Mouse (Mus musculus): ENCODE measurements around the gene 1700042G07Rik. TPM values are rescaled to one million over a fixed set of nuclear protein-coding genes. Genes with fewer than 3 reads are reported as not detected.
"Not testable (repeated sequence)": the region's sequence is repeated elsewhere in the genome, so short reads cannot be mapped to it uniquely, and the experiment has no call there.

The 1700042G07Rik gene
- polyA plus RNA-seq, 1 experiment from 2014 or later: not detected

DNA sequence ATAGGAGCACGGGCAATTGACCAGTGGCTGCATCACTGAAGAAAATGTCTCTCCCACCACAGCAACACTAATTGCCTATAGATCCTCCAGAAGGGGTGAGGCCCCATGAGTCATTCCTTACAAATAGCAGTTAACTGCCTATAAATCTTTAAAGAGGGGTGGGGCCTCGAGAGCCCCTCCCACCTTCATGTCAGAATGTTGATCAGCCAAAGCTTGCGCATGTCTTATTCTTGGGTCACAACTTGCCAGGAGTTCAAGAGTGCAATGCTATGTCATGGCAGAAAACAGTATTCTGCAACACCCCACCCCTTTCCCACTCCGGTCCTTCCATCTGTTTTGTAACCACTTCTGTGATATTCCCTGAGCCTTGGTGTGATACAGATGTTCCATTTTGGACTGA is 33.4 kb downstream of the 1700042G07Rik start:
- H3K4me2 ChIP-seq (replicated peaks; ENCODE audit: low read depth, low read length): no peak overlapping the region
- WGBS: 71% methylated on average over 4 of the region's 4 CpGs

DNA sequence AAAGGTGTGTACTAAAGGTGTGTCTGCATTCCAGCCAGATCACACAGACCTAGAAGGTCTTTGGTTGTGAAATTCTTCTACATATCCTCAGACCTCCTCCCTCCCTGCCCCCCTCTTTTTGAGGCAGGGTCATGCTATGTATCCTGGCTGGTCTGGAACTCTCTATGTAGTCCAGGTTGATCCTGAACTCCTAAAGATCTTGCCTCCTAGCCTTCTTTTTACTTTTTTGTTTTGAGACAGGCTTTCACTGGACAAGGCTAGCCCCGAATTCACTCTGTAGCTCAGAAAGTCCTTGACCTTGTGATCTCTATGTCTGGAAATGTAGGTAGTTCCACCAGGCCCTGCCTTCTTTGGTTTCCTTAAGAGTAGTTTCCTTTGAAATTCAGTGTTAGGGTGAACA is 35.7 kb downstream of the 1700042G07Rik start:
- H3K27ac ChIP-seq (ENCODE audit: low read length): no peak overlapping the region

More for the DNA sequence above, 33.4 kb downstream of the 1700042G07Rik start:
- H3K36me3 ChIP-seq (ENCODE audit: control insufficient read depth, insufficient read depth, low read length): no peaks in the 10 kb centered on the region
- no peaks in the 10 kb centered on the region for H3K9me3 ChIP-seq (ENCODE audit: control insufficient read depth, low read depth, low read length)
- no peak overlapping the region for H3K27ac ChIP-seq (ENCODE audit: low read length)
- H3K4me1 ChIP-seq (ENCODE audit: control insufficient read depth, insufficient read depth, low read length): no peaks in the 10 kb centered on the region
- no peak for ATAC-seq (ENCODE audit: insufficient number of reproducible peaks, insufficient read depth, low FRiP score, low read depth)
- H3K4me3 ChIP-seq (ENCODE audit: low read depth, low read length): no peak overlapping the region
- no peaks in the 10 kb centered on the region for H3K27me3 ChIP-seq (ENCODE audit: control insufficient read depth, insufficient read depth, low read length)
- no peak overlapping the region for H3K9ac ChIP-seq (replicated peaks; ENCODE audit: low read depth, low read length)

DNA sequence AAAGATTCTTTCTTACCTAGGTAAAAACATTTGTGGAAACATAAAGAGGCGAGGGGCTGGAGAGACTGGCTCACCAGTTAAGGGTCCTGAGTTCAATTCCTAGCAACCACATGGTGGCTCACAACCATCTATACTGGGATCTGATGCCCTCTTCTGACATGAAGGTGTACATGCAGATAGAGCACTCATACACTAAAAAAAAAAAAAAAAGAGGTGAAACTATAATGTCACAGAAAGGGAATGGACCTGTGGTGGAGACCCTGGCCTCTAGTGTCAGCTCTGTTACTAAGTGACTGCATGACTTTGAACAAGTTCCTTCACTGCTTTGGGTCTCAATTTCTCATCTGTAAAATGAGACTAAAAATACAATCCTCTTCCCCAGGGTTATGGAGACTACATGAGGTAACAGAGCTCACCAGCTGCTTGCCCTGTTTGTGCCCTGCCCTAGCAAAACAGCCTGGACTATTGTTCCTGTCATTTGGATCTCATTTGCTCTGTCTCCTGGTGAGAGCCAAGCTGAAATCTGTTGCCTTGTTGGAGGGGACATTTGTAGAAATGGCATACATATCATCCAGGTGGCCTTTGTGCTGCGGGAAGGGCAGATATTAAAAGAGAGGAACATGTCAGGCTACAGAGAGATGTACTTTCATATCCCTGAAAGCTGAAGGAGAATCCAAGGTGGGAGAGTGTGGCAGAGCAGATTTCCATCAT is 42.9 kb downstream of the 1700042G07Rik start:
- Histone ChIP-seq H3K27me3 (ENCODE audit: control insufficient read depth, insufficient read depth, low read length) (no peaks in the 10 kb centered on the region), H3K27ac (ENCODE audit: low read length) (no peak overlapping the region), H3K4me3 (ENCODE audit: low read depth, low read length) (no peak overlapping the region), H3K9me3 (ENCODE audit: control insufficient read depth, low read depth, low read length) (no peaks in the 10 kb centered on the region), H3K9ac (replicated peaks; ENCODE audit: low read depth, low read length) (no peak overlapping the region), H3K36me3 (ENCODE audit: control insufficient read depth, insufficient read depth, low read length) (no peaks in the 10 kb centered on the region), H3K4me2 (replicated peaks; ENCODE audit: low read depth, low read length) (no peak overlapping the region), H3K4me1 (ENCODE audit: control insufficient read depth, insufficient read depth, low read length) (no peaks in the 10 kb centered on the region; the same call in 1 of the 2 replicates)
- ATAC-seq (ENCODE audit: insufficient number of reproducible peaks, insufficient read depth, low FRiP score, low read depth): no peak
- WGBS: 77% methylated on average over 2 of the region's 2 CpGs

More for the DNA sequence above, 35.7 kb downstream of the 1700042G07Rik start:
- Histone ChIP-seq H3K9ac (replicated peaks; ENCODE audit: low read depth, low read length) (no peak overlapping the region), H3K4me2 (replicated peaks; ENCODE audit: low read depth, low read length) (no peak overlapping the region), H3K9me3 (ENCODE audit: control insufficient read depth, low read depth, low read length) (no peaks in the 10 kb centered on the region), H3K27me3 (ENCODE audit: control insufficient read depth, insufficient read depth, low read length) (no peaks in the 10 kb centered on the region), H3K36me3 (ENCODE audit: control insufficient read depth, insufficient read depth, low read length) (no peaks in the 10 kb centered on the region), H3K4me1 (ENCODE audit: control insufficient read depth, insufficient read depth, low read length) (no peaks in the 10 kb centered on the region), H3K4me3 (ENCODE audit: low read depth, low read length) (no peak overlapping the region)
- 79% methylated on average over 1 of the region's 1 CpGs for WGBS
- ATAC-seq (ENCODE audit: insufficient number of reproducible peaks, insufficient read depth, low FRiP score, low read depth): no peak

DNA sequence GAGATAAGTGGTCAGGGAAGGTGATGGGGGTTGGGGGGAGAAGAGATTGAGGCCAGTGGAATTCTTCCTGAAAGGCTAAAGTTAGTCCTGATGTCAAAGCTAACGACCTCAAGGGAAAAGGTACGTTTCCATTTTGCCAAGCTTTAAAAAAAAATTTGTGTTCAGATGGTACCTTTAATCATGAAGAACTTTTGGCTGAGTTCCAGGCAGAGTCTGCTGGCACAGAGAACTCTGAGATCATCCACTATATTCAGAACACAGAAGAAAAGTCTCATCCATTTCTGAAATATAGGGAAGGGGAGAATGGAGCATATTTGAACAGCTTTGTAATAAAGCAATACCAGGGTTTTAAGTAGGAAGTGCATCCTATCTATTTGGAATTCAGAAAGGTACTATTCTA is 43.9 kb downstream of the 1700042G07Rik start:
- H3K9ac ChIP-seq (replicated peaks; ENCODE audit: low read depth, low read length): no peak overlapping the region
- no peaks in the 10 kb centered on the region for H3K9me3 ChIP-seq (ENCODE audit: control insufficient read depth, low read depth, low read length)
- H3K4me2 ChIP-seq (replicated peaks; ENCODE audit: low read depth, low read length): no peak overlapping the region
- no peak for ATAC-seq (ENCODE audit: insufficient number of reproducible peaks, insufficient read depth, low FRiP score, low read depth)
- no peaks in the 10 kb centered on the region; the same call in 1 of the 2 replicates for H3K4me1 ChIP-seq (ENCODE audit: control insufficient read depth, insufficient read depth, low read length)
- WGBS: 41% methylated on average over 2 of the region's 2 CpGs
- no peak overlapping the region for H3K27ac ChIP-seq (ENCODE audit: low read length)
- H3K36me3 ChIP-seq (ENCODE audit: control insufficient read depth, insufficient read depth, low read length): no peaks in the 10 kb centered on the region
- no peaks in the 10 kb centered on the region for H3K27me3 ChIP-seq (ENCODE audit: control insufficient read depth, insufficient read depth, low read length)
- H3K4me3 ChIP-seq (ENCODE audit: low read depth, low read length): no peak overlapping the region

DNA sequence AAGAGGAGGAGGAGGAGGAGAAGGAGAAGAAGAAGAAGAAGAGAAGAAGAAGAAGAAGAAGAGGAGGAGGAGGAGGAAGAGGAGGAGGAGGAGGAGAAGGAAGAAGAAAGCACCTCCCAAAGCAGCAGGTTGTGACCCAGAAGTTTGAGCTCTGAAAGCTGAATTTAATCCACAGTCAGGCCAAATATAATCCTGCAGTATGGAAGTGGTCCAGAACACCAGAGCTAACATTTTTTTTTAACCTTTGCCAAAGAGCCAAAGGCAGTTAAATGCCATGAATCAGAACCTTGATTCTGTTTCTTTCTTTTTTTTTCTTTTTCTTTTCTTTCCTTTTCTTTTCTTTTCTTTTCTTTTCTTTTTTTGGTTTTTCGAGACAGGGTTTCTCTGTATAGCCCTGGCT is 44.5 kb downstream of the 1700042G07Rik start:
- ATAC-seq (ENCODE audit: insufficient number of reproducible peaks, insufficient read depth, low FRiP score, low read depth); H3K4me1 ChIP-seq (ENCODE audit: control insufficient read depth, insufficient read depth, low read length); H3K36me3 ChIP-seq (ENCODE audit: control insufficient read depth, insufficient read depth, low read length); H3K9me3 ChIP-seq (ENCODE audit: control insufficient read depth, low read depth, low read length); H3K27ac ChIP-seq (ENCODE audit: low read length); H3K4me3 ChIP-seq (ENCODE audit: low read depth, low read length); H3K9ac ChIP-seq (replicated peaks; ENCODE audit: low read depth, low read length); H3K4me2 ChIP-seq (replicated peaks; ENCODE audit: low read depth, low read length); H3K27me3 ChIP-seq (ENCODE audit: control insufficient read depth, insufficient read depth, low read length): not testable (repeated sequence)
- WGBS: 86% methylated on average over 1 of the region's 1 CpGs

DNA sequence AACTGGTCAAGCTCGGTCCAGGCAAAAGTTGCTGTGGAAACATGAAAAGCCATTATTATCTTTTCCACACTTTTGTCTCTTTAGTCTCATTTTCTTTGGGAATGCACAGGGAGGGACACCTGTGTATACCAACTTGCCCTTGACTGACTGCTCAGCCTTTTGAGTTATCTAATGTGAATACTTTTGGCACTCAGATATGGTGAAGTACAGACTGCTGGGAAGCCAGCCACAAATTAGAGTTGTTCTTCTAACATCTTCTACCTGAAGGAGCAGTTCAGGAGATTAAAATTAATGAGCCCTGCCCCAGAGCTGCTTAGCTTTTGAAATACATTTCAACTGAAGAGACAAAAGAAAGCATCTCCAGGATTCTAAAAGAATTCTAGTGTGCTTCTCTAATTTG is 45.9 kb downstream of the 1700042G07Rik start:
- H3K4me2 ChIP-seq (replicated peaks; ENCODE audit: low read depth, low read length): no peak overlapping the region
- no peaks in the 10 kb centered on the region for H3K36me3 ChIP-seq (ENCODE audit: control insufficient read depth, insufficient read depth, low read length)
- no peak overlapping the region for H3K27ac ChIP-seq (ENCODE audit: low read length)
- no peak overlapping the region for H3K9ac ChIP-seq (replicated peaks; ENCODE audit: low read depth, low read length)
- ATAC-seq (ENCODE audit: insufficient number of reproducible peaks, insufficient read depth, low FRiP score, low read depth): no peak
- peaks cover 3% of the 10 kb centered on the region; the same call in 1 of the 2 replicates for H3K4me1 ChIP-seq (ENCODE audit: control insufficient read depth, insufficient read depth, low read length)
- WGBS: 67% methylated on average over 1 of the region's 1 CpGs
- H3K4me3 ChIP-seq (ENCODE audit: low read depth, low read length): no peak overlapping the region
- no peaks in the 10 kb centered on the region for H3K9me3 ChIP-seq (ENCODE audit: control insufficient read depth, low read depth, low read length)
- H3K27me3 ChIP-seq (ENCODE audit: control insufficient read depth, insufficient read depth, low read length): no peaks in the 10 kb centered on the region

DNA sequence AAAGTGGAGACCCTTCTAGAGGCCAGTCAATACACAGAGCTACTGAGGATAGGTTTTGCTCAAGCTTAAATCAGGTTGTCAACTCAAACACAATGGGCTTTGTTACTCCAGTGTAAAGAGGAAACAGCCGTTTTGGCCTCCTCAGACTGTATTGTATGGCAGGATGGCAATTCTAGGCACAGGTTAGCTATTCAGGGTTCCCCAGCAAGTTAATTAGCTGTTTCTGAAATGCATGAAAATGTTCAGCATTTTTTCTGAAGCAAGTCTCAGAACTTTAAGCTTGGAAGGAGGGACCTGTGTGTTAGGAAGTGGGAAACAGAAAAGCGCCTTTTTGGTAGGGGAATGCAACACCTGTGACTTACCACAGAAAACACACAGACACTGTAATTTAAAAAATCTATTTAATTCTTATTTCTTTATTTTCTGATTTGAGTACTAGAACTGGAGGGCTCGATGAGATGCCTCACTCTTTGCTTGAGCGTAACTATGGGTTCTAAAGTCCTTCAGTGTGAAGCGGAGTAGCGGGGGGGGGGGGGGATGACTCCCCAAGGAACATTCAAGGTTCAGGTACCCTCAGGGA is 47.0 kb downstream of the 1700042G07Rik start:
- Histone ChIP-seq H3K4me1 (ENCODE audit: control insufficient read depth, insufficient read depth, low read length) (peaks cover 3% of the 10 kb centered on the region; the same call in 1 of the 2 replicates), H3K4me2 (replicated peaks; ENCODE audit: low read depth, low read length) (peak overlapping the region; percentile 63), H3K27ac (ENCODE audit: low read length) (peak overlapping the region; percentile 98), H3K9ac (replicated peaks; ENCODE audit: low read depth, low read length) (peak overlapping the region; percentile 70), H3K36me3 (ENCODE audit: control insufficient read depth, insufficient read depth, low read length) (no peaks in the 10 kb centered on the region), H3K4me3 (ENCODE audit: low read depth, low read length) (peak overlapping the region; percentile 73), H3K9me3 (ENCODE audit: control insufficient read depth, low read depth, low read length) (no peaks in the 10 kb centered on the region), H3K27me3 (ENCODE audit: control insufficient read depth, insufficient read depth, low read length) (no peaks in the 10 kb centered on the region)
- ATAC-seq (ENCODE audit: insufficient number of reproducible peaks, insufficient read depth, low FRiP score, low read depth): no peak
- WGBS: 8% methylated on average over 6 of the region's 6 CpGs

DNA sequence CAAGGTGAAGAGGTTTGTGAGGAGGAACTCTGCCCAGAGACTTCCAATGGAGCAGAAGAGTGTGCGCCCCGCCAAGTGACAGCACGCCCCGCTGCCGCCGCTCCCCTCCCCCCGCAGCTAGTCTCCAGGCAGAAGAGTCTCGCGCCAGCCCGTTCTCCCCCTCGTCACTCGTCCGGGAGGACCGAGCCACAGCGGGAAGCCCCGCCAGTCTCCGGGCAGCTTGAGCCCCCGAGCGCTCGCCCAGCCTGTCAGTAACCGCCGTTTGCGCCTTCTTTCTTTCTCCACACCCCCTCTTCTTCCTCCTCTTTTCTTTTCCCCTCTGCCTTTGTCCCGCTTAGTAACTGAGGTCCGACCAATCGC is 47.6 kb downstream of the 1700042G07Rik start:
- Histone ChIP-seq H3K4me3 (ENCODE audit: low read depth, low read length) (peak overlapping the region; percentile 73), H3K27me3 (ENCODE audit: control insufficient read depth, insufficient read depth, low read length) (no peaks in the 10 kb centered on the region), H3K9ac (replicated peaks; ENCODE audit: low read depth, low read length) (peak overlapping the region; percentile 70), H3K9me3 (ENCODE audit: control insufficient read depth, low read depth, low read length) (no peaks in the 10 kb centered on the region), H3K4me2 (replicated peaks; ENCODE audit: low read depth, low read length) (peak overlapping the region; percentile 63), H3K27ac (ENCODE audit: low read length) (peak overlapping the region; percentile 98), H3K4me1 (ENCODE audit: control insufficient read depth, insufficient read depth, low read length) (peaks cover 3% of the 10 kb centered on the region; the same call in 1 of the 2 replicates), H3K36me3 (ENCODE audit: control insufficient read depth, insufficient read depth, low read length) (no peaks in the 10 kb centered on the region)
- ATAC-seq (ENCODE audit: insufficient number of reproducible peaks, insufficient read depth, low FRiP score, low read depth): peak; percentile 47
- under 1% methylated on average over 20 of the region's 26 CpGs for WGBS

All from stomach, embryonic 14.5 days (tissue).